7 mouse cellular contexts compared by ENCODE assay signal in genomic region chr15:79440651-79441330, GRCm38 (mm10). TPM values are rescaled to one million over a fixed set of nuclear protein-coding genes. Genes with fewer than 3 reads are reported as not detected.
DNase-seq lines count a peak whose midpoint lies in the region; ATAC-seq and TF ChIP-seq lines count a peak whose summit lies in the region.

No protein-coding gene starts in this region.

- no peaks in the 10 kb centered on the region for H3K9me3 ChIP-seq in embryonic facial prominence, embryonic 13.5 days
- H3K9me3 ChIP-seq in intestine, embryonic 14.5 days (ENCODE audit: control insufficient read depth, low read length): no peaks in the 10 kb centered on the region

- peak overlapping the region; percentile 82 for H3K4me3 ChIP-seq in left cerebral cortex, adult 2 months
- H3K4me3 ChIP-seq in embryonic facial prominence, embryonic 13.5 days: peak overlapping the region; percentile 91
- H3K4me3 ChIP-seq in intestine, embryonic 14.5 days (ENCODE audit: low read depth, low read length): peak overlapping the region; percentile 83
- H3K4me3 ChIP-seq in myocyte: peak overlapping the region; percentile 53

- ATAC-seq in embryonic facial prominence, embryonic 13.5 days (ENCODE audit: insufficient number of reproducible peaks, insufficient read depth, low FRiP score, low TSS enrichment, low read depth): no peak
- ATAC-seq in intestine, embryonic 14.5 days (replicated peaks; ENCODE audit: low FRiP score, low TSS enrichment, low read depth): peak; percentile 18; the same call in 1 of the 2 replicates

- peak overlapping the region; percentile 95 for H3K27ac ChIP-seq in left cerebral cortex, adult 2 months
- peak overlapping the region; percentile 95 for H3K27ac ChIP-seq in embryonic facial prominence, embryonic 13.5 days
- peak overlapping the region; percentile 93 for H3K27ac ChIP-seq in intestine, embryonic 14.5 days (ENCODE audit: low read depth)

- peak overlapping the region; percentile 86 for H3K4me2 ChIP-seq in embryonic facial prominence, embryonic 13.5 days
- peak overlapping the region; percentile 90 for H3K4me2 ChIP-seq in intestine, embryonic 14.5 days (ENCODE audit: low read length)
- H3K4me2 ChIP-seq in myocyte (ENCODE audit: low read depth): peak overlapping the region; percentile 76

- WGBS in embryonic facial prominence, embryonic 13.5 days: 16% methylated on average over 11 of the region's 11 CpGs
- 9% methylated on average over 11 of the region's 11 CpGs for WGBS in intestine, embryonic 14.5 days

- peaks cover 68% of the 10 kb centered on the region for H3K4me1 ChIP-seq in embryonic facial prominence, embryonic 13.5 days
- peaks cover 58% of the 10 kb centered on the region for H3K4me1 ChIP-seq in intestine, embryonic 14.5 days (replicated peaks; ENCODE audit: control insufficient read depth, insufficient read depth, low read length)

- H3ac ChIP-seq in myocyte (ENCODE audit: control insufficient read depth, insufficient read length): peak overlapping the region; percentile 61

- no peaks in the 10 kb centered on the region; the same call in 1 of the 2 replicates for H3K27me3 ChIP-seq in embryonic facial prominence, embryonic 13.5 days
- no peaks in the 10 kb centered on the region for H3K27me3 ChIP-seq in intestine, embryonic 14.5 days (replicated peaks; ENCODE audit: control insufficient read depth, insufficient read depth, low read length)
- H3K27me3 ChIP-seq in myocyte (ENCODE audit: control insufficient read depth, insufficient read depth, insufficient read length): no peaks in the 10 kb centered on the region

- peak overlapping the region; percentile 98 for H3K9ac ChIP-seq in embryonic facial prominence, embryonic 13.5 days
- H3K9ac ChIP-seq in intestine, embryonic 14.5 days (ENCODE audit: low read length): peak overlapping the region; percentile 99

- peak; percentile 47 for TF ChIP-seq POLR2A in myocyte (IDR thresholded peaks at IDR 0.05; ENCODE audit: insufficient read length, low read depth)

- no peak for DNase-seq in left cerebral cortex, adult 2 months (ENCODE audit: extremely low spot score in 1 of 2, low spot score in 2 of 2)
- no peak for DNase-seq in left cerebral cortex, postnatal 14 days (ENCODE audit: low spot score in 2 of 2)
- DNase-seq in intestine, embryonic 14.5 days (ENCODE audit: low spot score): no peak
- no peak for DNase-seq in yolk sac, embryonic 10.5 days (ENCODE audit: low spot score)
- no peak for DNase-seq in thymus, postnatal 25 days

- no peak for TF ChIP-seq CTCF in left cerebral cortex, adult 2 months (IDR thresholded peaks at IDR 0.05)

- intact Hi-C loops in left cerebral cortex, adult 2 months (cut with DNase I): loop anchor here (2.0 kb wide), 1 partner anchor 38 kb away; the partner anchor contains the start of gene Tmem184b
- intact Hi-C loops in left cerebral cortex, postnatal 14 days (cut with DNase I): loop anchor here (5.0 kb wide), 1 partner anchor 38 kb away; the partner anchor contains the start of gene Tmem184b

- peaks cover 58% of the 10 kb centered on the region for H3K79me2 ChIP-seq in myocyte (ENCODE audit: control insufficient read depth, insufficient read depth)

- H3K36me3 ChIP-seq in embryonic facial prominence, embryonic 13.5 days: peaks cover 32% of the 10 kb centered on the region
- peaks cover 28% of the 10 kb centered on the region for H3K36me3 ChIP-seq in intestine, embryonic 14.5 days (ENCODE audit: control insufficient read depth, insufficient read depth, low read length)
- H3K36me3 ChIP-seq in myocyte (ENCODE audit: control insufficient read depth, insufficient read depth): peaks cover 13% of the 10 kb centered on the region

TF ChIP-seq in myocyte, 11 proteins besides CTCF, POLR2A, EP300 and RAD21:
- TF ChIP-seq USF1 (IDR thresholded peaks at IDR 0.05; ENCODE audit: low read depth): no peak
- TF ChIP-seq MYOD1 (IDR thresholded peaks at IDR 0.05; ENCODE audit: control insufficient read depth in 1 of 3, insufficient read length in 2 of 3, low read depth in 2 of 3): peak in 1 of 3 experiments; percentile 69
- TF ChIP-seq CEBPB (IDR thresholded peaks at IDR 0.05; ENCODE audit: insufficient read depth, poor library complexity, severe bottlenecking): no peak
- TF ChIP-seq SRF (IDR thresholded peaks at IDR 0.05; ENCODE audit: control insufficient read depth, insufficient read length, low read depth): no peak
- no peak for TF ChIP-seq TCF12 (IDR thresholded peaks at IDR 0.05; ENCODE audit: insufficient read depth, poor library complexity, severe bottlenecking)
- TF ChIP-seq MAX (IDR thresholded peaks at IDR 0.05; ENCODE audit: low read depth): no peak
- TF ChIP-seq POLR2AphosphoS2 (IDR thresholded peaks at IDR 0.05; ENCODE audit: insufficient read length, low read depth): no peak
- peak in 1 of 3 experiments; percentile 20 for TF ChIP-seq MYOG (IDR thresholded peaks at IDR 0.05; ENCODE audit: control insufficient read depth in 1 of 3, insufficient read depth in 1 of 3, insufficient read length in 2 of 3, low read depth in 2 of 3)
- TF ChIP-seq REST (IDR thresholded peaks at IDR 0.05; ENCODE audit: insufficient read depth, insufficient read length): no peak
- TF ChIP-seq E2F4 (IDR thresholded peaks at IDR 0.05; ENCODE audit: insufficient read depth): no peak
- no peak for TF ChIP-seq TCF3 (IDR thresholded peaks at IDR 0.05; ENCODE audit: insufficient read length, low read depth)

RNA-seq across cellular contexts. Expression of gene Csnk1e, which starts 14.6 kb away (rescaled TPM):
- 100 to 1,000 TPM; 153 to 159 TPM for total RNA-seq in left cerebral cortex, adult 2 months (2021)
- 100 to 1,000 TPM; 142 to 166 TPM for total RNA-seq in left cerebral cortex, postnatal 14 days (2021)
- 100 and 112 TPM in 2 replicates for polyA plus RNA-seq in embryonic facial prominence, embryonic 13.5 days (2015; fragmentation: Nextera tagmentation; extraction: Ambion mirVana)
- 64.4 and 78.1 TPM in 2 replicates for polyA plus RNA-seq in intestine, embryonic 14.5 days (2014; fragmentation: Nextera tagmentation; extraction: Ambion mirVana)
- 116 TPM for polyA plus RNA-seq in myocyte (2012; fragmentation: generic; extraction: Trizol)

RNA-seq across cellular contexts. Expression of gene Tmem184b, which starts 37.4 kb away (rescaled TPM):
- 10 to 100 TPM; 73.7 to 82.2 TPM for total RNA-seq in left cerebral cortex, adult 2 months (2021)
- total RNA-seq in left cerebral cortex, postnatal 14 days (2021): 10 to 100 TPM; 56.2 to 56.8 TPM
- polyA plus RNA-seq in embryonic facial prominence, embryonic 13.5 days (2015; fragmentation: Nextera tagmentation; extraction: Ambion mirVana): 67.1 and 72.0 TPM in 2 replicates
- polyA plus RNA-seq in intestine, embryonic 14.5 days (2014; fragmentation: Nextera tagmentation; extraction: Ambion mirVana): 53.0 and 56.6 TPM in 2 replicates
- 110 TPM for polyA plus RNA-seq in myocyte (2012; fragmentation: generic; extraction: Trizol)
